Mouse (Mus musculus) heart, postnatal 10 days (tissue): Measurements from ENCODE around the gene Krt9. TPM values are rescaled to one million over a fixed set of nuclear protein-coding genes. Genes with fewer than 3 reads are reported as not detected.
A peak's percentile ranks its signal among the peaks of the same experiment; 100 is the strongest.
"Not testable (repeated sequence)": the region's sequence is repeated elsewhere in the genome, so short reads cannot be mapped to it uniquely, and the experiment has no call there.

Experiments
- DNase-seq, 2 experiments: peaks; one replicate each; pipeline ENCODE4 v3.0.0; 2021
- intact Hi-C: fragments of 180-260 bp; cut with DNase I; formaldehyde crosslinking; loops from one replicate; pipeline ENCODE4 v1.15.1; 2025
- total RNA-seq, 2 experiments: library from RNA; stranded (reverse); gene quantifications; 2 replicates each; pipeline ENCODE4 v1.2.3; 2021

The Krt9 gene
- total RNA-seq, result not detected

DNA sequence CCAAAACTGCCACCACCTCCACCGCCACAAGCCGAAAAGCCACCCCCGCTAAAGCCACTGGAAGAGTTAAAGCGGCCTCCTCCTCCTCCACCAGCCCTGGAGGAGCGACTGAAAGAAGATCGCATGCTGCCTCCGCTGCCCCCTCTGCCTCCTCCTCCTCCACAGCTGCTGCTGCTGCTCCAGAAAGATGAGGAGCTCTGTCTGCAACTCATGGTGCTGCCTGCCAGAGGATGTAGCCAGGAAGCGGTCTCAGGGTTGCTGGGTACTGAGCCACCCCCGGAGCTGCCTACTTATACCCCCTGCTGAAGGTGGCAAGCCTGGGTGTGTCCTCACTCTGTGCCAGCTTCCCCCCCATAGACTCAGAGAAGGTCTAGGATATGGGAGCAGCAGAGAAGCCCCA, at the start of gene Krt9:
Gene Krt9, minus strand, starts transcription at position 255 of the 400 bp plus-strand sequence.
- intact Hi-C loops, result no loop called here
- no peak for DNase-seq

DNA sequence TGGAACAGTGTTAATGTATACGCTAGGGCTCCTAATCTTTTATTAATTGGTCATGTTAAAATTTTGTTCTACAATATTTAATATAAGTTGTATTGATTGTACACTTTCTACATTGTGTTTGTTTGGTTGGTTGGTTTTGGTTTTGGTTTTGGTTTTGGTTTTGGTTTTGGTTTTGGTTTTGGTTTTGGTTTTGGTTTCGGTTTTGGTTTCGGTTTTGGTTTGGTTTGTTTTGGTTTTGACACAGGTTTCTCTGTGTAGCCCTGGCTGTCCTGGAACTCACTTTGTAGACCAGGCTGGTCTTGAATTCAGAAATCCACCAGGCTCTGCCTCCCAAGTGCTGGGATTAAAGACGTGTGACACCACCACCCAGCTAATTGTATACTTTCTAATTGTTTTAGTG, 47.2 kb upstream of the Krt9 start:
- intact Hi-C loops, DNase-seq: not testable (repeated sequence)

DNA sequence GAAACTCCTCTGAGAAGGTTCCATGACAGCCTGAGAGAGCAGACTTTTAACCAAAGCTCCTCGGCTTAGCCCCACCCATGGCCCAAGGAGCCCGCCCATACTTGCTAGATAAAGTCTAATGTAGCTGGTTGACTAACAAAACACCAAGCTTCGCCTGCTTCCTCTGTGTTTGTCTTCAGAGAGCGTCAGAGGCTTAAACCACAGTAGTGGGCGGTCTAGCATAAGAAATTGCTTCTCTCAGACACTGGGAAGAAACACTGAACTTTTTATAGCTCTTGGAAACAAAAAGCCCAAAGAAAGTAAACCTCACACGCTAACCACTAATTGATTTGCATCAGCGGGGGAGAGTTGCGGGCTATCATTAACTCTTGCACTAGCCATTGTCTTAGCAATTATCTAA, 28.7 kb upstream of the Krt9 start:
- intact Hi-C loops, result no loop called here
- no peak for DNase-seq

DNA sequence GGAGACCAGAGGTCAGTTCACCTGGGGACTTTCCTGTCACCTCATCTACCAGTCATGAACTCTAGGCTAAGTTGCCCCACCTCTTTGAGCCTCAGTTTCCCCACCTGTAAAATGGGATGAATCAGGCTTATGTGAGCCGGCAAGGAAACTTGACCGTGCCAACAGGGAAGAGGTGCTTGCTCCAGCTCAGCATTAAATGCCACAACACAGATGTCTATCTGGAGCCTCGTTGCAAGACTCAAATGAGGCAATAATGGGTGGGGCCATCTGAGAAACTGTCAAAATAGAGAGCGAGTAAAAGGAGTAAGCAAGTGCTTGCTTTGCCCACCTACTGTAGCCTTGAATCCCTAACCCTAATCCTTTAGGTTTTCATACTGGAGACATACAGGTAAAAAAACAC, 26.3 kb upstream of the Krt9 start:
- intact Hi-C loops, result no loop called here

DNA sequence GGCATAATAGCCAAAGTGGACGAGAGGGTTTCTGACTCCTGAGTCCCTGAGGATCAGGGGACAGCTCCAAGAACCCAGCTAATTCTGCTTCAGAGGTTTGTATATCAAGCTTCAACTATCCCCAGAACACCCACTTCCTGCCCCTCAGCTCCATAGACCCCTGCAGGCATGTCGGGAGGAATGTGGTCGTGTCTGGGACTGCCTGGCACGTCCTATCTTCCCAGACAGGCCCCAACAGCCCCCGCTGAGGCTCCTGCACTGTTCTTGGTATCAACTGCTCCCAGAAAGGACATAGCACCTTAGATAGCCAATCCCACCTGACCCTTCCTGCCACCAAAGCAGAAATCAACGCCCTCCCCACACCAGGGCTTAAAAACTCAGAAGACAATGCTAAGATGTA, 15.5 kb upstream of the Krt9 start:
- intact Hi-C loops, result no loop called here
- no peak for DNase-seq

More for the DNA sequence above, 26.3 kb upstream of the Krt9 start:
- no peak for DNase-seq

DNA sequence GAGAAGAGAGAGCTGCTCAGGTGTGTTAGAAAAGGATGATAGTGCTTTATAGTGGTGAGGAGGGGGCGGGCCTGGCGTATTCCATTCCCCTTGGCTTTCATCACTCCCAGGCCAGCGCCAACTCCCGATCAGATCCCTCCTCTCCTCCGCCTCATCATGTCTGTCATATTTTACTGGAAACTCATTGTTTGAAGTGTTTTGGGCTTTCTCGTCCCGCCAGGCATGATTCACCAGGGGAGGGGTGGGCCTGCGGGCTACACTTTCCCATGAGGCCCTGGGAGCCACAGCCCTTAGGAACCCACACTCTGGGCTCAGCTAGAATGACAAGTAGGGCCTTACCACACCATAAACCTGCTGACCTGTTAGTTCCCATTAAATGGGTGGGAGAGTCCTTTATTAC, 14.5 kb upstream of the Krt9 start, which contains the start of gene Krt14:
Gene Krt14, minus strand, starts transcription at position 51 of the 400 bp plus-strand sequence.
- DNase-seq, result no peak
- intact Hi-C loops, result no loop called here

DNA sequence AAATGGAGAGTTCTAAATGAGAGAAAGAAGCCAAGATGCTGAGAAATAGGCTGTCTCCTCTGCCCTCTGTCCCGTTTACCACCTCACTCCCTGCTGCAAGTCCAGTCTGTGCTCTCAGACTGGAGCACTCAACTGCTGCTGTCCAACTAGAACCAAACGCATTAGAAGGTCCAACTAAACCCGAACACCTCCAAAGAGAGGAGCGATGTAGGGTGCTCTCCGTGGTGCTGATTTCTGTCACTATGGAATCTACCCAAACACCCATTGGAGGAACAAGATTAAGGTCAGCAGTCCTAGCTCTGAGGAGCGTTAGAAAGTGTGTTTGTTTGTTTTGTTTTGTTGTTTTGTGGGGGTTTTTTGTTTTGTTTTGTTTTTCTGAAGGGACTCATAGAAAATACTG, 10.4 kb upstream of the Krt9 start:
- peak; percentile 58 to 65 for DNase-seq
- intact Hi-C loops, result no loop called here

DNA sequence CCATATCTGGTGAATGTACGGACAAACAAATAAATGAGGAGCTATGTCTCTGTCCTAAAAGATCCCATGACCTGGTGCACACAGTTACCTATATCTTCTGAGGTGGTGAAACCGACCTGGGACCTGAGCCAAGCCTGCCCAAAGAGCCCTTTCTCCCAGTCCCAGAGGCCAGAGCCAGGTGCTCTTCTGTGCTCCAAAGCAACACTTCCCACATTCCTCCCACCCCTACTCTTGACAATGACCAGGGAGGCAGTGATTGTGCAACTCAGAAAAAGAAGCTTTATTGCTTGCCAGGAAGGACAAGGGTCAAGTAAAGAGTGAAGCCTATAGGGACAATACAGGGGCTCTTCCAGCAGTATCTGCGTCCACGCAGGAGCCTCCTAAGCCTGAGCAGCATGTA, 9.9 kb upstream of the Krt9 start:
- no peak for DNase-seq
- intact Hi-C loops, result no loop called here

DNA sequence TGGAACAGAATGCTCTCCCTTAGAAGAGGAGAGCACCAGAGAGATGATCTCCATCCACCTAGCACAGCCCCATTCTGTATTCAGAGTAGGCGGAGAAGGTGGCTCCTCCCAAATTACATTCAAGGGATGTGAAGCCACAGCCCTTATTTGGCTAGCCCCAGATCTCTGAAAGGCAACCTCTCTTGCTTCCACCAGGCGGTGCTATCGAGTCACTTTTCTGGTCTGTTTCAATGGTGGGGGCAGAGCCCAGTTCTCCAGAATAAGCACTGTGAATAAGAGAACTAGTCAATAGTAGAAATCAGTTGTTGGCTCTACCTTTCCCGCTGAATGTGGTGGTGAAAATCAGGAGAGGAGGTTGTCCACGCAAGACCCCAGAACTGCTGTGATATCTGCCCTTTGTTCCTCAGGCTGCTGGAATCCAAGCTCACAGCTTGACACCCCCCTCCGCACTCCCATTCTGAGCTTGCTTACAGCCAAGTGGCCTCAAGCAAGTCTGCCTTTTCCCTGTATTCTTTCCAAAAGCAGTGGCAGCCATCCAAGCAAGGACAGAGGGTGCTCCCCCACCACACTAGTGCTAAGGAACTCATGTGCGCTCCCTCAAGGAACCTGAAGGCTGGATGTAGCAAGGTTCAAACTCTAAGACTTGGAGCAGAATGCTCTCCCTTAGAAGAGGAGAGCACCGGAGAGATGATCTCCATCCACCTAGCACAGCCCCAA, 7.2 kb upstream of the Krt9 start:
- peak; percentile 13 to 38 for DNase-seq
- intact Hi-C loops, result no loop called here

DNA sequence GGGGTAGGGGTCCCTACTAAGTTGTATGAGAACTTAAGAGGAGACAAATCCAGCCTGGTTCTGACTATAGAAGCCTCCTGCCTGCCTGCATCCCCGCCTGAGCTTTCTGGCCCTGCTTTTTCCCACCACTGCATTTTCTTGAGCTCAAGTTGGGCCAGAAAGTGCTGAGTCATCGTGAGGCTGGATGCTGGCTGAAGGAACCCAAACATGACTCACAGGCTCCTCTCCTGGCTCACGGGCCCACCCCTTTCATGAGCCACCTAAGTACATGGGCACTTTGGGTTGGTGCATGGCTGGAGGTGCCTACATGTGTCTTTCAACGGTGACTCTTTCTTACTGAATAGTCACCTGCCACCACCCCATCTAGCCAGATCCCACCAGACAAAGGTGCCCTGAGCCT, 5.6 kb upstream of the Krt9 start:
- no peak for DNase-seq
- intact Hi-C loops, result no loop called here

DNA sequence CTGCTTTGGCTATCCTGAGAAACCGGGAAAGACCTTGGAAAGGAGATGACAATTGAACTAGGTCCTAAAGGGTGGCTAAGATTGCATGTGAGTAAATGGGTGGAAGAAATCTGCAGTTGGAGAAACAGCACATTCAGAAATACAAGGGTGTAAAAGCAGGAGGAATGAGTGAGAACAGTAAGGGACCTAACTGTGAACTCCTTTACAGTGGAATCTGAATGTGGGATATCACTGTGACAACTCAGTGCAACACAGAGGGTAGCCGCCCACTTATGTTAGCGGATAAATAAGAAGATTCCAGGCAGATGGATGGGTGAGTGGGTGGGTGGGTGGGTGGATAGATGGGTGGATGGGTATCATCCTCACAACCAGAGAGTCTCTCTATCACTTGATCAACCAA, 1.2 kb downstream of the Krt9 start:
- DNase-seq, result no peak
- intact Hi-C loops, result no loop called here

DNA sequence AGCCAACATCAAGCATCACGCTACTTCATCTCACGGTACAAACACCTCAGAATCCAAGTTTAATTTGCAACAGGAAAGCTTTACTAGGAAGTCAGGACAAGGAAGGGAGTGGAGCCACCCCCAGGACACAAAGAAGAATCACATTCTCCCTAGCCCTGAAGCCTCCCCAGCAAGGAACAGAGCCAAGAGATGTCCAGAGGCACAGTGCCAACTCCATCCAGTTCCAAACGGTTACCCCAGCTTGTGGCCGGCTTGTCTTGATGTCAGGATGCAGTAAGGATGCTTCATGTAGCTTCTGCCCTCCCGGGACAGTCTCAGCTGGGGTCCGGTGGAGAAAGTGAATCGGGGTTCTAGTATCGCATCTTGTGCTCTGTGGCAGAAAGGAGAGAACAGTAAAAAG, 6.3 kb downstream of the Krt9 start:
- DNase-seq, result no peak
- intact Hi-C loops, result no loop called here

DNA sequence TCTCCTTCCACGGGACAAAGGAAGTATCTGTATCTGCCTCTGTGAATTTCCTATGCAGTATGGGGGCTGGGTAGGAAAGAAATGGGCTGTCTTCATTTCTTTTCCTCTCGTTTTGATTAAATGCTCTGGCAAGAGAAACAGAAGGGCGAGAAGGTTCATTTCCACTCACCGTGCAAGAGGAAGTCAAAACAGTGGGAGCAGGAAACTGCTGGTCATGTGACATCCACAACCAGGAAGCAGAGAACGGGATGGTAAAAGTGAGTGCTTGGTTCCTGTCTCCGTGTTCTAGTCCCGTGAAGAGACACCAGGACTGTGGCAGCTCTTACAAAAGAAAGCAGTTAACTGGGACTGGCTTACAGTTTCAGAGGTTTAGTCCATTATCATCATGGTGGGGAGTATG, 11.3 kb downstream of the Krt9 start:
- intact Hi-C loops, result no loop called here

DNA sequence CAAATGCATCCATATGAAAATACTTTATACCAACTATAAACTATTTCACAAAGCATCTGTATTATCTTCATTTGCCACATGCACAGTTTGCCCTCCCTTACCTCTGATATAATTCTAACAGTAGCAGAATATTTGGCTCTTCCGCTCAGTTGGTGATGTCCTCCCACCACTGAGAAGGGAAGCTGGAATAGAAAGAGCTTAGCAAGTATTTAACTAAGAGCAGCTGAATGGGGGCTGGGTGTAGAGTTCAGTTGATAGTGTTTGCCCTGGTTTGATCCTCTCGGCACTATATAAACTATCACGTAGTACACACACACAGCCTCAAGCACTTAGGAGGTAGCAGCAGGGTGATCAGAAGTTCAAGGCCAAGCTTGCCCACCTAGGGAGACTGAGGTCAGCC, 13.8 kb downstream of the Krt9 start:
- intact Hi-C loops, result no loop called here
- no peak for DNase-seq

More for the DNA sequence above, 11.3 kb downstream of the Krt9 start:
- DNase-seq, result no peak

DNA sequence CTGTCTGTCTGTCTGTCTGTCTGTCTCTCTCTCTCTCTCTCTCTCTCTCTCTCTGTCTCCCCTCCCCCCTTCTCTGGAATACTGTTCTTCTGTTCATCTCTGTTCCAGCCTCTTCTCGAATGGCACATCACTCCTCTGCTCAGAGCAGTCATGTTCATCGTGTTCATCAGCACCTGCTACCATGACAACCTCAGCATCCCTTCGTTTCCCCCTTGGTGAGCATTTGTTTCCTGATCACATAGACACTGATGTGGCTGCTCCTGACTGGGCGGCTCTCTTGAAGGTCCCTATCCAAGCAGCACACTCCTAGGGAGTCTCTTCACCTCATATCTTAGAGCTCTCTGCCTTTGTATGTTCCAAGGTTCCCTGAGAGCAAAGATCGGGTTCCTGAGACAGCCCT, 14.7 kb downstream of the Krt9 start:
- intact Hi-C loops, result no loop called here
- DNase-seq, result no peak

DNA sequence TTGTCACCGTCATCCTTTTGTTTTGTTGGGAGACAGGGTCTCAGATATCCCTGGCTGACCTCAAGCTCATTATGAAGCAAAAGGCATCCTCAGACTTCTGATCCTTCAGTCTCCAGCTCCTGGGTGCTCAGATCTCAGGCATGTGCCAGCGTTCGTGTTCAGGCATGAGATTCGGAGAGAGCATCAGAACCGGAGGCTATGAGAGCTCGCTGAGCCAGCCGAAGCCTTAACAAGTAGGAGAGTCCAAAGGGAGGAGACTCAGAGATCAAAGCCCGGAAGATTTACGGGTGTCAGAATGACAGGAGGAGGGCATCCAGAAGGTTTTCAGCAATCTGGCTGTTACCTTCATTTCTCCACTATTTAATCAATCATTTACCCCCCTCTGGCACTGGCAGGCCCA, 16.3 kb downstream of the Krt9 start:
- no peak for DNase-seq
- intact Hi-C loops, result no loop called here

DNA sequence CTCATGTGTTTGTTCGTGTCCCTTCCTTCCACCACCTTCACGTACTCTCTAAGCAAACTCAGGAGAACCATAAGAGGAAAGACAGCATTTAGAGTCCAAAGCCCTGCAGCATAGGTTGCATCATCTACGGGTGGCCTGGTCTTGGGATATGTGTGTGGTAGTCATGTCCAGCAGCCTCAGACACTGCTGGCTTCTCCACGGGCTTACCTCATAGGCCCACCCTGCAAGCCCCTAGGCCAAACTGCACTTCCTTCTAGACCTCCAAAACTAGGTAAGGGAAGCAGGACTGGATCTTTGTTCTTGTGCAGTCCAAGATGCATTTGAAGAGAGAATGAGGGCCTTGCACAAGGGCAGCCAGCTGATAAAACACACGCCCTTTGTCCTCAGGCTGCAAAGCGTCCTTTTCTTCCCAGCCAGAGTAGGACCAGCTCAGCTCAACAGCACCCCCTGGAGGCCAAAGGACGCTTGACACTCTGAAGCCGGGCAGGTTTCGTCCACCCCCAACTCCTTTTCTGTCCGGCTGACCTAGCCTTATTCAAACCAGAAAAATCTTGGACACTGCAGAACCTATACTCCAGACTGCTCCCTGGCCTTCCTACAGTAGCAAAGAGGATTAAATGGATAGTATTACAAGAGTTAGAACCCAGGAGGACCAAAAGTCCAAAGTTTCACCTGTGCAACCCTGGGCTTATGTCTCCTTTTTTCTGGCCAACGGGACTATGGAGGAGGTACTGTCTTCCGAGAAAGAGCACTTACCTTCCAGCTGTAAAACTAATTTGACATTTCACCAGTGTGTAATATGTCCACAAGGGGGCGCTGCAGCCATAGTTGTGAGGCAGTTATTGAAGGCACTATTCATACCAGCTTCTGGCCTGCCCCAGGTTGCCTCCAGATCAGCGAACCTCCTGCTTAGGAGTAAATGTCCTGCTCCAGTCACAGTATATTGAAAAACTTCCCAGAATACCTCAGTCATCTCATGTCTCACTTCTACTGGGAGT, 24.0 kb downstream of the Krt9 start:
- peak; percentile 64 to 86 for DNase-seq
- intact Hi-C loops, result loop anchor here (1.0 to 5.0 kb wide), 4 partner anchors 102 to 704 kb away; no protein-coding TSS in a partner anchor

DNA sequence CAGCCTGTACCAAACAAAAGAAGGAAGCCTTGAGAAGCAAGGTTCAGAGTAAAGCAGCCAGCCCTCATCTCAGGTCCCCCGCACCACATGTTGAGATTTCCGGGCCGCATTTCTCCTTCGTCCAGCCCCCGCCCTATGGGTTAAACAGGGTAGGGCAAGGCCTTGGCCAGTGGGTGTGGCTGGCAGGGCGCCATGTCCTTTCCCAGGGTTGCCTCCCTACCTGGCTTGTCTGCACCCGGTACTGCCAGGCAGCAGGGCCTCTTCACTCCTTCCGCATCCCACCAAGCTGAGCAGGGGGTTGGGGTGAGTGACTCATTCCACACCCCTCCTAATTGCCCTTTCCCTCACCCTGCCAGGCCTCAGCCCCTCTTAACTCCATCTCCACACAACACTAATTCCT, 25.0 kb downstream of the Krt9 start:
- DNase-seq, result peak; percentile 44 to 49
- intact Hi-C loops, result loop anchor here (2.0 to 5.0 kb wide), 3 partner anchors 101 to 703 kb away; no protein-coding TSS in a partner anchor

DNA sequence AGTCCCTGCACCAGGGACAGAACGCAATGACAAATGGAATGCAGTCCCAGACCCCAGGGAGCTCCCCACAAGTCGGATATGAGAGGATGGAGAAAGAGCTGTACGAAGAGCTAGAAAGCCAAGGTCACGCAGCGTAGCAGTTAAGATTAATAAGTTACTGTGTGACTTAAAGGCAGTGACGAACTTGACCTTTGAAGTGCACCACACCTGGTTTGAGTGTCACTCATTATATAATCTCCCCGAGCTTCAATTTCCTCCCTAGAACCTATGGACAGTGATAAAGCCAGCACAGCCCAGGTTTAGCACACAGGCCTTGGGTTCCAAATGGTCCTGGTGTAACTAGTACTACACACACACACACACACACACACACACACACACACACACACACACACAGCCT, 28.7 kb downstream of the Krt9 start:
- no peak for DNase-seq
- intact Hi-C loops, result no loop called here

DNA sequence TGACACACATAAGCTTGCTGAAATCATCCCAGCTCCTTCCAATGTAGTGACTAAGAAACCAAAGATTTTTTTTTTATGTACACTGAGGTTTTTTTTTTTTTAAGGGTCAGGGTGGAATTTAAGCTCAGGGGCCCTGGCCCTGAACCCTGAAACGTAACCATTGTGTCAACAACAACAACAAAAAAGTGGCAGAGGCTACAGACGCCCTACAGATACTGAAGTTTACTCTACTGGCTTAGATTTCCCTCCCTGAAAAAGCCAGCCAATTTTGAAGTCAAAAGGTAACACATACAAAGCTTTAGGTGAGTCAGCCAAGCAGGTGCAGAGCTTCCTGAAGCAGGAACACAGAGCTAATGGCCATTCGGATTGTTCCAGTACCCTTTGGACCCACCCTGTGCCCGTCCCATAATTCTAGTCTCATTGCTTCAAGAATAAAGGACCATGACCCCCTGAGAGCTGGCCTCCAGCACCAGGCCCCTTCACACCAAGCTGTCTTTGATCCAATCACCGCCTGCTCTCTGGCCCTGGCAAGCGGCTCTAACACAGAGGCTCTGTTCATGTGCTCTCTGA, 35.1 kb downstream of the Krt9 start:
- intact Hi-C loops, result no loop called here
- no peak for DNase-seq

DNA sequence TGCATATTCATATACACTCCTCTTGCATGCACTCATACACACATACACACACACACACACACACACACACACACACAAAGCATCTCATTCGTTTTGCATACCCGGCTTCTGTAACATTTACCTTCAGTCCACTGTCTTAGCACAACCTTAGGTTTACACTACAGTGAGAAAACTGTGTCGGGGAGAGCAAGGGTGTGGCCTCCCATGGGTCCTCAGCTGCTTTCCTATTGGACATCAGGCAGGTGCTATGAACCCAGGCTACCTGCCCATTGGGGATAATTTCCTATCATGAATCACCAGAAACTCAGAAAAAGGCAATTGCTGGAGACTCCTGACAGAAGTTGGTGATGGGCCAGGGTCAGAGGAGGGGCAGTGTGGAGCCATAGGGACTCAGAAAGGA, 35.7 kb downstream of the Krt9 start:
- DNase-seq, result no peak
- intact Hi-C loops, result no loop called here
